Mouse (Mus musculus) heart, adult 11 months (tissue): ENCODE measurements around the gene Pwp1.
"Not testable (repeated sequence)": the region's sequence is repeated elsewhere in the genome, so short reads cannot be mapped to it uniquely, and the experiment has no call there.

Experiments used
- DNase-seq: peaks from one replicate; pipeline ENCODE4 v3.0.0; 2022

Gene Pwp1

DNA sequence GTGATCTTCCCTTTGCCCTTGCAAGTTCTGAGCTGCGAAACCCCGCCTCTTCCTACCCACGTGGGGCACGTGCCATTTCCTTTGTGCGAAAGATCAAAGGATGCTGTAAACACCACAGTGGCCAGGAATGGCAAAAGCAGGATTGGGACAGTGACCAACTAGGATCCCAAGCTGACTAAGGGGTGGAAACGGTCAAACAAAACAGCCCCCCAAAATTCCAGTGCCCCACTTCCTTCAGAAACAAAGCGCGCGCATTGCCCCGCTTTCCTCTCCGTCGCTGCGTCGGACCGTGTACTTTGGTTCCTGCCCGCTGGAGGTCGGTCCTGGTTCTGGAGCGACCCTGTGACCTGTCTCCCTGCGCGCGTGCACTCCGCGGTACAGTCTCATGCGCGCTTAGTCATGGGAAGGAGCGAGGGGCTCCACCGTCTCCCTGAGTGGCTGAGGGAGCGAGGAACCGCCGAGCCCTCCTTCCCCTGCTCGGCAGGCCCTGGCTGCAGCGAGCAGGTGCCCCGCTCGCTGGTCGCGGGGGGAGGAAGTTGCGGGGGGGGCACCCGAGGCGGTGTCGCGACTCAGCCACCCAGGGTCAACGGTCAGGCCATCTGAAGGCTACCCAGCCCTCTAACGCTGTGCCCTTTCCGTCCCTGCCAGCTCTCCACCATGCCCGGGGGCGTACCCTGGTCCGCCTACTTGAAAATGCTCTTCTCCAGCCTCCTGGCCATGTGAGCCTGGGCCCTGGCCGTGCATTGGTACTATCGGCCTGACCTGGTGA is at the start of gene Pwp1:
Gene Pwp1, plus strand, starts transcription at position 410 of the 769 bp plus-strand sequence.
- DNase-seq: peak; percentile 87

DNA sequence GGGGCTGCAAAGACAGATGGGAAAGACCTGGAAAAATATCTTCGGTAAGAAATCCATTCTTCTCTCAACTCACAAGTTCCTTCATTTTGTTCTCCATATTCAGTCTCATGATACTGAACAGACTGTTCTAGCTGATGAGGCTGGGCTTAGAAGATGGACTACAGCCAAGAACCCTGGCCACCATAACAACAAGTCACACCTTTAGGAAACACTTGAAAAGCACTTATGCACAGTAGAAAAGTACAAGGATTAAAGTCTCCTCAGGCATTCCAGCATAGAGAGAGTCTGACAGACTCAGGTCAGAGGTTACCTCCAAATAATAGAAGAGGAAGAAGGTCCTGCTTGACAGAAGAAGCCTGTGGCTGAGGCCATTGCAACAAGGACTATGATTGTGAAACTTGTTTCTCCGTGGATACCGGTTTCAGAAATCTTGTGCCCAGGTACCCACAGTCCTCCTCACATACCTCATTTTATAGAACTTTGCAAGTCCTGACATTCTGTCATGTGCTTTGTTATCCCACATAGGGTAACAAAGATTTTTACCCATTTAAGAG is 7.1 kb upstream of the Pwp1 start:
- peak; percentile 4 for DNase-seq

DNA sequence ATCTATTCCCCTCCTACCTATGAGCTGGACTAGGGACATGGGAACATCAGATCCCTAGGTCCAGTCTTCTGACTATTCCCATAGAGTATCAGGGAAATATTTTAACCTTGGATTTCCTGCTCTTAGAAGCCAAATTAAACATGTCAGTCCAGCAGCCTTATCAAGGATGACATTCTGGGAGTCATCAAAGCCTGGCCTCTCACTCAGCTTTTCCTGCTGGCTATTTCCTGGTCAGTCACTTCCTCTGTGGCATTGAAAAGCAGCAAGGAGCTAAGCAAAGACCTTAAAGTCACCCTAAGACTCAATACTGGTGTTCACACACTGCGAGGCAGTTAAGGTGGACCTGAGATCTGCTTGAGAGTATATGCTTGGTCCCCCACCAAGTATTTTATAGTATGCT is 5.5 kb upstream of the Pwp1 start:
- DNase-seq: peak; percentile 52

DNA sequence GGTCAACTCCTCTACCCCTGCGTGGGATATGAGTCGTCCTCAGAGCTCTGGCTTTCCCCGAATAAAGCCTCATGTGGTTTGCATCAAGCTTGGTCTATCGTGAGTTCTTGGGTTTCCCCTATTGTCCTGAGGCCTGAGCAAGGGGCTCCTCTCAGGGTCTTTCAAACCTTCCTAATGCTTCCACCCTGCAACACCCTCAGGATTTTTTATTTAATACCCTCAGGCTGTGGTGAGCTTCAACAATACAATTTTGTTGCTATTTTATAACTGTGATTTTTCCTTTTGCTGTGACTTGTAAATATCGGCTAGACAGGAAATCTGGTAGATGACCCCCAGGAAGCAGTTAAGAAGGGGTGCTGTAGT is 591 bp upstream of the Pwp1 start:
- not testable (repeated sequence) for DNase-seq

DNA sequence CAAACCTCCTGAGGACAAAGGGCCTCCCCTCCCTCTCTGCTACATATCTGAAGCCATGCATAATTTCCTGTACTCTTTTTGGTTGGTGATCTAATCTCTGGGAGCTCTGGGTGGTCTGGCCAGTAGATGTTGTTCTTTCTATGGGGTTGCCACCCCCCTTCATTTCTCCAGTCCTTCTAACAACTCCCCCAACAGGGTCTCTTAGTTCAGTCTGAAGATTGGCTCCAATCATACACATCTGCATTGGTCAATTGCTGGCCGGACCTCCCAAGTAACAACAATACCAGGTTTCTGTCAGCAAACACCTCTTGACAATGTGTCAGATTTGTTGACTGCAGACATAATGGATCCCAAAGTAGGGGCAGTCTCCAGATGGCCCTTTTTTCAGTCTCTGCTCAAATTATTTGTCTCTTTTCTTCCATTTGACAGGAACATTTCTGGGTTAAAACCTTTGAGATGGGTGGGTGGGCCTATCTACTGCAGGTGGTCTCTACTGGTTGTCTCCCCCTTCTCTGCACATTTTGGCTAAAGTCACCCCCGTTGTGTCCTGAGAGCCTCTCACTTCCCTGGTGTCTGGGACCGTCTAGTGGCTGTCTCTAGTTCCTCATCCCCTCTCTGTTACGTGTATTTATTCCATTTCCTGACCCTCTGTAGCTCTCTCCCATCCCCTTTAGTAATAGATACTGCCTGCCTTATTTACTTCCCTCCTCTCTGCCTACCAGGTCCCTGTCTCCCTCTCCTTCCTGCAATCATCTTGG is 17.0 kb downstream of the Pwp1 start:
- peak; percentile 30 for DNase-seq

DNA sequence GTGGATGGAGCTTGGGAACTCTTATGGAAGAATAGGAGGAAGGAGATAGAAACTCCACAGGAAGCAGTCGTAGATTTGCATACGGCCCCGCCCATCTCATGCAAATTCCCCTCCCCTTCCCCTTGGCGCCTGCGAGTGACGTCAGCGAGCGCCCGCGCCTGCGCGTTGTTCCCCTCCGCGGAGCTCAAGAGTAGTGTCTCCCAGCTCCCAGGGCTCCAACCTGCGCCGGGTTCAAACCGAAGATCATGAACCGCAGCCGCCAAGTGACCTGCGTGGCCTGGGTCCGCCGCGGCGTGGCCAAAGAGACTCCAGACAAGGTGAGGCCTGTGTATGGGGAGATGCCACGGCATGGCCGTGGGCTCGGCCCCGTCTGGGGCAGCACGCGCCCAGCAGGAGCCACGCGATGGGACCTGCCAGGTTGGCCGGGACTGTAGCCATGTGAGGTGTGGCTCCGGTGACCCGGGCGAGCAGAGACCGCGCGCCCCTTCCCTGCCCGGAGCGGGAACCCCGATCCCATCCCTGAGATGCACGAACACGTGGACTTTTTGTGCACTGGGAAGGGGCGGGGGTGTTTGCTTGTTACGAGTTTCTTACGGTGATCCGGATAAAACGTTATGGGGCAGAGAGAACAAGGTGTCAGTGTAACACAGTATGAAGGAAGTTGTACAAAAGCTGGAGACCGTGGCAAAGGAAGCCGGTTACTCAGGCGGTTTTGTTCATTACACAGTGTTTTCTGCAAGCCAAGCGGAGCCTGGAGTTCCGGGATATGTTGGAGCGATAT is 42.6 kb downstream of the Pwp1 start:
- DNase-seq: peak; percentile 99

DNA sequence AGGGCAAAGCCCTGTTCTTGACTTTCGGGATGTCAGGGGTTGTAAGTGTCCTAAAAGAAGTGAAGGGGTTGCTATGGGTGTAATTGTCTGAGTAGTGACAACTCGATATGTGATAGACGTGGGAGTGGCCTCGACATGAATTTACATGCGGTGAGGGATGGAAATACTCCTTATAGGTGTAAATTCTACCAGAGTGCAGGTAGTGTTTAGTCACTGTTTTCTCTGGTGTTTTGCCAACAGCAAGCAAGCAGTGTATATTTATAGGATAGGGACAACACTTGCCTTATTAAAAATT is 43.1 kb downstream of the Pwp1 start:
- no peak for DNase-seq

DNA sequence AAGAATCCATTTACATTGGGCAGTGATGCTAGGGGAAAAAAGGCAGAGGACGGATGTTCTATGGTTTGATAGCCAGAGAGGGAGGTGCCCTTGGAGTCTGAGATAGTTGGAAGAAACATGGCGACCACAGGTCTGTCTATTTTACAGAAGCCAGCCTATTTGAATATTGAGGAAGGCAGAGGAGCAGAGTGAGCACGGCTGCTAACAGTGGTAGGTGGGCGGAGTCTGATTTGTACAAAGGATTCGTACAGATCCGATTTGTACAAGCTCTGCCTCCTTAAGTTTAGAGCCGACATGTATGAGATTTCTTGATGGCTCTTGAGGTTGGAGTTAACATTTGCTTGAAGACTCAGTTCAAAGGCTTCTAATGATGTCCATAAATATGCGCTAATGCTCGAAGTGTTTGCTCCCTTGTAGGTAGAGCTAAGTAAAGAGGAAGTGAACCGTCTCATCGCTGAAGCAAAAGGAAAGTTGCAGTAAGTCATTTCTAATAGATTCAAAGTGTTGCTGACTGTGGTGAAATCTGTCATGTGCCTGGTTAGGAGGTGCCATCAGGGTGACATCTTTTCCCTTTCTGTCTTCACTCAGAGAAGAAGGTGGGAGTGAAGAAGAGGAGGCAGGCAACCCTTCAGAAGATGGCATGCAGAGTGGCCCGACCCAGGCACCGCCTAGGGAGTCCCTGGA is 44.7 kb downstream of the Pwp1 start:
- DNase-seq: no peak

DNA sequence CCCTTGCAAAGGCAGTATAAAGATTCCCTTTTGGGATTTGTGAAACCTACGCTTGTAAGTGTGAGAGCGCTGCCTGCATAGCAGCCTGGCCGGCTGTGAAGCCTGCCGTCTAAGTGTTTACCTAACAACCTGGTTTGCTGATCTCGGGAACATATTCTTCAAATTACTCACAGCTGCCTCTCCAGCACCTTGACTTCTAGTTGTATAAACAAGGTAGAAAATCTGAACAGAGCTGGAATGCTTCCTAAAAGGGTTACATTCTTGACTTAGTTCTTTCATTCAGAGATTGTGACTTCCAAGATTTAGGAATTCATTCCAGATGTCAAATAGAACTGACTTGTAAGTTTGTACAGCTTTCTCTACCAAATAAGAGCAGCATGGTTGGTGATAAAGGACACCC is 46.5 kb downstream of the Pwp1 start:
- DNase-seq: no peak

DNA sequence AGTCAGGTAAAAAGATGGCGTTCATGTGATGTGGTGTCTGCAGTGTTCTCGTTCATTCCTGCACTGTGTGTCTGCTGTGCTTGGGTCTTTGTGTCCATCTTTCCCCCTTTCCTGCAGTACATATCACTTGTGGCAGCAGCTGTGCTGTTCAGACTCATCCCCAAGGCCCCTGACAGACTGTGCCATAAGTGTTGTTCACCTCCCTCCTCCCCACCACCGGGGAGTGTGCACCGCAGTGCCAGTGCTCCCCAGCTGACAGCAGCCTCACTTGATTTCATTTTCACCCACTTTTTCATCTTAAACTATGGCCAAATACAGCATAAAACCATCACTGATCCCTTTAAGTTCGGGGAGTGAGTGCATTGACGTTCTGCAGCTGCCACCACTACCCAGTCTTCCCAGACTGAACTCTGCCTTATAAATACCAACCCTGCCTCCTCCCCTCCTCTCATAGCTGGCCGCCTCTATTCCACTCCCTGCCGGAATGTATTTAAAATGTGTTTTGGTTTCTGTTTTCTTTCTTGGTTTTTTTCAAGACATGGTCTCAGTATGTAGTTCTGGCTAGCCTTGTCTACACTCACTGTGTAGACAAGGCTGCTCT is 50.7 kb downstream of the Pwp1 start:
- DNase-seq: peak; percentile 76

DNA sequence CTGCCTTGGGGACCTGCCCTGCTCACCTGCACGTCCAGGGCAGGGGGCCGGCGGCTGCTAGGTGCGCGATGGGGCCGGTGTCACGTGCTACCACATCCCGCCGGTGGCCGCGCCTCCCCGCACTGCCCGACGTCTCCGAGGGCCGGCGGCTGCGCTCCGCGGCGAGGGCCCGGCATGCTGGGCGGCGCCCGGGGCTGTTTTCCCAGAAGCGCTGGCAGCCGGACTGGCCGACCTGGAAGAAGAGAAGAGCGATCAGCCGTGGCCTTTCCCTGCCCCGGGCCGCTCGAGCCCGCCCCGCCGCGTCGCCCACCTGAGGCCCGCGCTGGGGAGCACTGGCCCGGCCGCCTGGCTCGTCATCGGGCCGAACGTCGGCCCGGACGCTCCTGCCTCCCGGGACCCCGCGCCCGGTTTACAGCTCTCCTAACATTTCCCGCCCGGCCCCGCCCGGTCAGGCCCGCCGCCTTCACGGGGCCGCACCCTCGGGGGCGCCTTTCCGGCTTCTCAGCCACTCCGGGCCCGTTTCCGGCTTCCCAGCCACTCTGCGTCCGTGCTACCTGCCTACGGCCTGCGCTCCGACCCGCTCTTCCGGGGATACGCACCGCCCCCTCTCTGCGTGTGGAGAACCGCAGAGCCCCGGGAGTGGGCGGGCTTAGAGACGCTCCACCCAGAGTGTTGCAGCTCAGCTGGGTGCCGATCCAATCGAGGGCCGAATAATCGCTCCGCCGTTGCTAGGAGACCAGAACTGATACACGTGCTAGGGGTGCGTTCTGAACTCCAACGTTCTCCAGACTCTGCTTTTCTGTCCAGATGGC is 87.4 kb downstream of the Pwp1 start, which contains the start of gene Prdm4:
Gene Prdm4, minus strand, starts transcription at position 645 of the 812 bp plus-strand sequence.
- DNase-seq: peak; percentile 100

DNA sequence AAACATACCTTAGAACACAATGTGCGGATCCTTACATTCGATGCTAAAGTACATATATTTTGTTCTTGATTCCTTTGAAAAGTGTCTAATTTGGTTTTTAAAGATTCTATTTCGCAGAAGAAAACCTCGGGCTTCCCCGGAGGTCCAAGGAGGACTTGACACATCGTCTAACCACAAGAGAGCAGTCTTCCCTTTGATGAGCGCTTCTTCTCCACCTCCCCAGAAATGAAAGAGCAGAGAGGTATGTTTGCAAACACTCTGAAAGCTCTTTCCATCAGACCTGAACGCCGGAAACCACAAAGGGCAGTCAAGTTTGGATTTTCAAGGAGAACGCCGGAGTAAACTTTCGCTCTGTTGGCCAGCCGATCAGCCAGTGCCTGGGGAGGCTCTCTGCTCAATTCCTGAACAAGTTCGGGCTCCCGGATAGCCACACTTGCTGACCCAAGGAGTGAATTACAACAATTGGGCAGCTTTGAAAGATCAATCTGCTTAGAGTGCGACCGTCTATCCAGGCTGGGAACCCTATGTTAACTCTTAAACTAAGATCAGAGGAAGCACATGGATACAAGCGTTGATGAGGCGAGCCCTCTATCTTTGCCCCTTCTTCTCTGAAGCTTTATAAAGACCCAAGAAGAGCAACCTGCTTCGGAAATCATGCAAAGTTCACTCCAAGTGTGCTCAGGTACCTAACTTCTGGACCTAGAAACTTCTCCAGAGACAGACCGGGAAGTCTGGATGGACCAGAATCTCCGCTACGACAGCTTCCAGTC is 98.6 kb downstream of the Pwp1 start, which contains the start of gene Ascl4:
Gene Ascl4, plus strand, starts transcription at position 6 of the 770 bp plus-strand sequence.
- no peak for DNase-seq

DNA sequence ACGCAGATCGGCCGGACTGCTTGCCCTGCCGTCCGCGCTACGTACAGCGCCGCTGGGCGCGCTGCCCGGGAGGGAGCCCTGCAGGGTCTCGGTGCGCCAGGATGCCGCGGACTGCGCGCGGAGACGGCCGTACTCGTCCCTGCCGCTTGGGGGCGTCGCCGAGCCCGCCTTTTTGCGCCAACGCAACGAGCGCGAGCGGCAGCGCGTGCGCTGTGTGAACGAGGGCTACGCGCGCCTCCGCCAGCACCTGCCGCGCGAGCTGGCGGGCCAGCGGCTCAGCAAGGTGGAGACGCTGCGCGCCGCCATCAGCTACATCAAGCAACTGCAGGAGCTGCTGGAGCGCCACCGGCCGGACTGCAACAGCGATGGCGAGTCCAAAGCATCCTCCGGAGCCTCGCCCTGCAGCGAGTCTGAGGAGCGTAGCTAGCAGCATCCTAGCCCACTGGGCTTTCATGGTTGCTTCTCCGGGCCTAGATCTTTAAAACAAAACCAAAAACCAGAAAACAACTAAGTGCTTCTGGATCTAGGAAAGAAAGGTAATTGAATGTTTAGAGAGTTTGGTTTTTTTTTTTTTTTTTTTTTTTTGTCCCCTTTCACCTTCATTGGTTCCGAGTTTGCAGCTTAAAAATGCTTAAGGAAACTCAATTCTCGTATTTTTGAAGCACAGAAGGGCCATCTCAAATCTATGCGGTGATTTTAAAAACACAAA is 99.4 kb downstream of the Pwp1 start:
- no peak for DNase-seq

DNA sequence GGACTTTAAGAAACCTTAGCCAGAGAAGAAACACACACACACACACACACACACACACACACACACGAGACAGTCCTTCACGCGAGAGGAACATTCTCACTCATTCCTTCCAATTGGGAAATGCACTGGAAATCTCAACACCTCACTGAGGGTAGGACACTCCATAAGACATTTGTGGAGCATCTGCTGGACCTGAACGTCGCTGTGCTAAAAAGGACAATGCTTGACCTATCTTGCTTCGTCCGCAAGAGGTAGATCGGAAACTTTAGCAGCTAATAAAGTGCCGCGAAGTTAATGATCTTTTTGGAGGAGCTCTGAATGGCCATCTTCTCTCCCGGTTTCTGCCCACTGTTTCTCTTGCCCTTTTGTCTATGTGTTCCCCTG is 99.9 kb downstream of the Pwp1 start:
- DNase-seq: no peak

DNA sequence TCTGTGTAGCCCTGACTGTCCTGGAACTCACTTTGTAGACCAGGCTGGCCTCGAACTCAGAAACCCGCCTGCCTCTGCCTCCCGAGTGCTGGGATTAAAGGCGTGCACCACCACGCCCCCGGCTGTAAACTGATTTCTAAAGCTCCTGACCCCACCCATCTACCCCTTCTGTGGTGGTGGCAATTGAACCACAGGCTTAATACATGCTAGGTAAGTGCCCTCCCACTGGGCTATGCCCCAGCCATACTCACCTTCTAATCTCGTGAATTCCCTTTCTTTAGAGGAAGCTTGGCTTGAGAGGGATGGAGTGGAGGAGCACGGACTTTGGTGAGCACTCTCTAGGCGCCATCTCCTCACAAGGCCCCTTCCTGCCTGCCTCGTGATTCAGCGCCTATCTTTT is 100.7 kb downstream of the Pwp1 start:
- DNase-seq: no peak

DNA sequence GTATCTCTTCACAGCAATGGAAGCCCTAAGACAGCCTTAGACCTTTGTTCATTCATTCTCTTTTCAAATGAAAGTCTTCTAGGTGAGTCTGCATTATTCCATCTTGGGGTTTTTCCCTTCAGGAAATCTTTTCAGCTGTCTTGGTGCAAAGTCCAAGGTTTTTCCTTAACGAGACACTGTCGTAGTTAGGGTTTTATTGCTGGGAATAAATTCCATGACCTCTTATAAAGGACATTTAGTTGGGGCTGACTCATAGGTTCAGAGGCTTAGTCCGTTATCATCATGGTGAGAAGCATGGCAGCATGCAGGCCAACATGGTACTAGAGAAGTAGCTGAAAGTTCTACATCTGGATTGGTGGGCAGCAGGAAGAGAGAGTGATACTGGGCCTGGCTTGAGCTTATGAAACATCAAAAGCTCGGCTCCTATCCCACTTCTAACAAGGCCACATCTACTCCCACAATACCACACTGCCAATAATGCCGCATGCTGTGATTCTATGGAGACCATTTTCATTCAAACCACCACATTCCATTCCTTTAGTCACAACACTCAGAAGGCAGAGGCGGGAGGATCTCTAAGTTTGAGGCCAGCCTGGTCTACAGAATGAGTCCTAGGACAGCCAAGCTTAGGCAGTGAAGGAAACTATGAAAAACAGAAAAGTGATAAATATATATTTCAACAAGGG is 107.1 kb downstream of the Pwp1 start:
- no peak for DNase-seq
